Mouse (Mus musculus): ENCODE measurements at regions not wholly inside any gene's neighbourhood (a gene's known extent, or its start where the extent isn't known, plus 50 kb on each side); places are given as distances from the start of the nearest gene placed in this dataset.
A peak's percentile ranks its signal among the peaks of the same experiment; 100 is the strongest.

GRCm38 (mm10) chr12:71482619-71483018 lies 172.9 kb downstream of the Dact1 start:
- Histone ChIP-seq H3K9me3 (ENCODE audit: control insufficient read depth, low read length) (no peaks in the 10 kb centered on the region), H3K9ac (replicated peaks; ENCODE audit: low read depth, low read length) (no peak overlapping the region), H3K27me3 (replicated peaks; ENCODE audit: control insufficient read depth, insufficient read depth, low read length) (no peaks in the 10 kb centered on the region), H3K4me2 (ENCODE audit: low read length) (no peak overlapping the region), H3K4me3 (replicated peaks; ENCODE audit: low read length) (no peak overlapping the region), H3K36me3 (ENCODE audit: control insufficient read depth, insufficient read depth) (no peaks in the 10 kb centered on the region), H3K27ac (ENCODE audit: low read length) (no peak overlapping the region), H3K4me1 (replicated peaks; ENCODE audit: control insufficient read depth, insufficient read depth, low read length) (peaks cover 10% of the 10 kb centered on the region)
- no peak for ATAC-seq
- WGBS = 51% methylated on average over 2 of the region's 2 CpGs

- no peaks in the 10 kb centered on the region for H3K27me3 ChIP-seq (replicated peaks; ENCODE audit: control insufficient read depth, insufficient read depth, low read length)
- no peaks in the 10 kb centered on the region for H3K36me3 ChIP-seq (ENCODE audit: control insufficient read depth, insufficient read depth)
- no peak overlapping the region for H3K27ac ChIP-seq (ENCODE audit: low read length)
- H3K4me2 ChIP-seq (ENCODE audit: low read length) = no peak overlapping the region
- no peak overlapping the region for H3K9ac ChIP-seq (replicated peaks; ENCODE audit: low read depth, low read length)
- no peaks in the 10 kb centered on the region for H3K9me3 ChIP-seq (ENCODE audit: control insufficient read depth, low read length)
- no peak overlapping the region for H3K4me3 ChIP-seq (replicated peaks; ENCODE audit: low read length)
- WGBS = 87% methylated on average over 7 of the region's 7 CpGs
- peaks cover 11% of the 10 kb centered on the region for H3K4me1 ChIP-seq (replicated peaks; ENCODE audit: control insufficient read depth, insufficient read depth, low read length)
- ATAC-seq = no peak
These were observed 174.0 kb downstream of the Dact1 start for GRCm38 (mm10) chr12:71483536-71484165.

- Histone ChIP-seq H3K4me2 (ENCODE audit: low read length) (no peak overlapping the region), H3K27ac (ENCODE audit: low read length) (no peak overlapping the region), H3K27me3 (replicated peaks; ENCODE audit: control insufficient read depth, insufficient read depth, low read length) (no peaks in the 10 kb centered on the region), H3K9me3 (ENCODE audit: control insufficient read depth, low read length) (no peaks in the 10 kb centered on the region), H3K4me1 (replicated peaks; ENCODE audit: control insufficient read depth, insufficient read depth, low read length) (peaks cover 11% of the 10 kb centered on the region), H3K36me3 (ENCODE audit: control insufficient read depth, insufficient read depth) (no peaks in the 10 kb centered on the region), H3K4me3 (replicated peaks; ENCODE audit: low read length) (no peak overlapping the region), H3K9ac (replicated peaks; ENCODE audit: low read depth, low read length) (no peak overlapping the region)
- WGBS = 92% methylated on average over 5 of the region's 5 CpGs
- ATAC-seq = no peak
These were observed 174.6 kb downstream of the Dact1 start for GRCm38 (mm10) chr12:71484286-71484685.

GRCm38 (mm10) chr12:71486078-71486477 lies 176.4 kb downstream of the Dact1 start:
- Histone ChIP-seq H3K27ac (ENCODE audit: low read length) (no peak overlapping the region), H3K36me3 (ENCODE audit: control insufficient read depth, insufficient read depth) (no peaks in the 10 kb centered on the region), H3K9ac (replicated peaks; ENCODE audit: low read depth, low read length) (no peak overlapping the region), H3K4me1 (replicated peaks; ENCODE audit: control insufficient read depth, insufficient read depth, low read length) (peaks cover 11% of the 10 kb centered on the region), H3K4me3 (replicated peaks; ENCODE audit: low read length) (no peak overlapping the region), H3K9me3 (ENCODE audit: control insufficient read depth, low read length) (no peaks in the 10 kb centered on the region), H3K27me3 (replicated peaks; ENCODE audit: control insufficient read depth, insufficient read depth, low read length) (no peaks in the 10 kb centered on the region), H3K4me2 (ENCODE audit: low read length) (no peak overlapping the region)
- ATAC-seq = no peak
- WGBS = 77% methylated on average over 12 of the region's 12 CpGs

- Histone ChIP-seq H3K4me2 (ENCODE audit: low read length) (no peak overlapping the region), H3K4me1 (replicated peaks; ENCODE audit: control insufficient read depth, insufficient read depth, low read length) (peaks cover 4% of the 10 kb centered on the region), H3K36me3 (ENCODE audit: control insufficient read depth, insufficient read depth) (no peaks in the 10 kb centered on the region), H3K27me3 (replicated peaks; ENCODE audit: control insufficient read depth, insufficient read depth, low read length) (no peaks in the 10 kb centered on the region), H3K27ac (ENCODE audit: low read length) (no peak overlapping the region), H3K9ac (replicated peaks; ENCODE audit: low read depth, low read length) (no peak overlapping the region), H3K4me3 (replicated peaks; ENCODE audit: low read length) (no peak overlapping the region), H3K9me3 (ENCODE audit: control insufficient read depth, low read length) (no peaks in the 10 kb centered on the region)
- WGBS = 46% methylated on average over 6 of the region's 6 CpGs
- ATAC-seq = peak; percentile 54; the same call in 1 of the 2 replicates
These were observed 178.1 kb downstream of the Dact1 start for GRCm38 (mm10) chr12:71487591-71488435.

GRCm38 (mm10) chr12:71489295-71489694 lies 179.6 kb downstream of the Dact1 start:
- Histone ChIP-seq H3K27me3 (replicated peaks; ENCODE audit: control insufficient read depth, insufficient read depth, low read length) (no peaks in the 10 kb centered on the region), H3K27ac (ENCODE audit: low read length) (no peak overlapping the region), H3K36me3 (ENCODE audit: control insufficient read depth, insufficient read depth) (no peaks in the 10 kb centered on the region), H3K9ac (replicated peaks; ENCODE audit: low read depth, low read length) (no peak overlapping the region), H3K4me1 (replicated peaks; ENCODE audit: control insufficient read depth, insufficient read depth, low read length) (peaks cover 4% of the 10 kb centered on the region), H3K4me2 (ENCODE audit: low read length) (no peak overlapping the region), H3K9me3 (ENCODE audit: control insufficient read depth, low read length) (no peaks in the 10 kb centered on the region), H3K4me3 (replicated peaks; ENCODE audit: low read length) (no peak overlapping the region)
- WGBS = 86% methylated on average over 7 of the region's 7 CpGs
- ATAC-seq = no peak

GRCm38 (mm10) chr12:71494803-71495293 lies 185.2 kb downstream of the Dact1 start:
- no peaks in the 10 kb centered on the region for H3K27me3 ChIP-seq (replicated peaks; ENCODE audit: control insufficient read depth, insufficient read depth, low read length)
- H3K9ac ChIP-seq (replicated peaks; ENCODE audit: low read depth, low read length) = peak overlapping the region; percentile 37
- no peaks in the 10 kb centered on the region for H3K9me3 ChIP-seq (ENCODE audit: control insufficient read depth, low read length)
- peak; percentile 39 for ATAC-seq
- peak overlapping the region; percentile 16 for H3K4me2 ChIP-seq (ENCODE audit: low read length)
- peak overlapping the region; percentile 84 for H3K27ac ChIP-seq (ENCODE audit: low read length)
- no peaks in the 10 kb centered on the region for H3K36me3 ChIP-seq (ENCODE audit: control insufficient read depth, insufficient read depth)
- 29% methylated on average over 10 of the region's 10 CpGs for WGBS
- no peak overlapping the region for H3K4me3 ChIP-seq (replicated peaks; ENCODE audit: low read length)
- peaks cover 13% of the 10 kb centered on the region for H3K4me1 ChIP-seq (replicated peaks; ENCODE audit: control insufficient read depth, insufficient read depth, low read length)

- Histone ChIP-seq H3K4me1 (replicated peaks; ENCODE audit: control insufficient read depth, insufficient read depth, low read length) (peaks cover 18% of the 10 kb centered on the region), H3K9me3 (ENCODE audit: control insufficient read depth, low read length) (no peaks in the 10 kb centered on the region), H3K27me3 (replicated peaks; ENCODE audit: control insufficient read depth, insufficient read depth, low read length) (no peaks in the 10 kb centered on the region), H3K9ac (replicated peaks; ENCODE audit: low read depth, low read length) (no peak overlapping the region), H3K4me2 (ENCODE audit: low read length) (no peak overlapping the region), H3K4me3 (replicated peaks; ENCODE audit: low read length) (no peak overlapping the region), H3K27ac (ENCODE audit: low read length) (no peak overlapping the region), H3K36me3 (ENCODE audit: control insufficient read depth, insufficient read depth) (no peaks in the 10 kb centered on the region)
- no peak for ATAC-seq
- 75% methylated on average over 14 of the region's 14 CpGs for WGBS
These were observed 188.8 kb downstream of the Dact1 start for GRCm38 (mm10) chr12:71498246-71499029.

- no peak overlapping the region for H3K4me2 ChIP-seq (ENCODE audit: low read length)
- H3K27ac ChIP-seq (ENCODE audit: low read length) = peak overlapping the region; percentile 11; the same call in 1 of the 2 replicates
- H3K9ac ChIP-seq (replicated peaks; ENCODE audit: low read depth, low read length) = no peak overlapping the region
- no peak overlapping the region for H3K4me3 ChIP-seq (replicated peaks; ENCODE audit: low read length)
- no peaks in the 10 kb centered on the region for H3K36me3 ChIP-seq (ENCODE audit: control insufficient read depth, insufficient read depth)
- no peaks in the 10 kb centered on the region for H3K27me3 ChIP-seq (replicated peaks; ENCODE audit: control insufficient read depth, insufficient read depth, low read length)
- H3K9me3 ChIP-seq (ENCODE audit: control insufficient read depth, low read length) = no peaks in the 10 kb centered on the region
- WGBS = 55% methylated on average over 7 of the region's 7 CpGs
- peaks cover 4% of the 10 kb centered on the region; the same call in 1 of the 2 replicates for H3K4me1 ChIP-seq (replicated peaks; ENCODE audit: control insufficient read depth, insufficient read depth, low read length)
- peak; percentile 50 for ATAC-seq
These were observed 191.7 kb downstream of the Dact1 start for GRCm38 (mm10) chr12:71501299-71501810.

All from forebrain, embryonic 16.5 days (tissue).